Mouse (Mus musculus) midbrain, embryonic 13.5 days (tissue): Measurements from ENCODE around the gene Eml5. TPM values are rescaled to one million over a fixed set of nuclear protein-coding genes. Genes with fewer than 3 reads are reported as not detected.

Experiments
- ATAC-seq: fragments of 200-750 bp; cut with Nextera tagmentation; 2 replicates; pipeline ENCODE4 v1.8.0; 2017; ENCODE audit warnings: mild to moderate bottlenecking, moderate TSS enrichment, moderate library complexity
- H3K27ac ChIP-seq: fragments of 300-500 bp; sonication (generic); 2 replicates; pipeline ENCODE4 v1.5.1; 2015; ENCODE audit warnings: inconsistent platforms, mild to moderate bottlenecking, moderate library complexity
- H3K27me3 ChIP-seq: fragments of 300-500 bp; sonication (generic); 2 replicates; pipeline ENCODE4 v1.6.1; 2015; ENCODE audit warnings: mild to moderate bottlenecking, inconsistent platforms
- H3K36me3 ChIP-seq: fragments of 300-500 bp; sonication (generic); 2 replicates; pipeline ENCODE4 v1.6.1; 2015; ENCODE audit warnings: mild to moderate bottlenecking, inconsistent platforms
- H3K4me1 ChIP-seq: fragments of 300-500 bp; sonication (generic); replicated peaks from 2 replicates; pipeline ENCODE4 v1.6.1; 2015; ENCODE audit warnings: inconsistent platforms
- H3K4me2 ChIP-seq: fragments of 300-500 bp; sonication (generic); replicated peaks from 2 replicates; pipeline ENCODE4 v1.6.1; 2015; ENCODE audit warnings: moderate library complexity, mild to moderate bottlenecking, inconsistent platforms
- H3K4me3 ChIP-seq: fragments of 300-500 bp; sonication (generic); replicated peaks from 2 replicates; pipeline ENCODE4 v1.5.1; 2015; ENCODE audit warnings: mild to moderate bottlenecking, inconsistent platforms
- H3K9ac ChIP-seq: fragments of 300-500 bp; sonication (generic); replicated peaks from 2 replicates; pipeline ENCODE4 v1.6.1; 2015; ENCODE audit warnings: mild to moderate bottlenecking, inconsistent platforms
- H3K9me3 ChIP-seq: fragments of 300-500 bp; sonication (generic); 2 replicates; pipeline ENCODE4 v1.6.1; 2016; ENCODE audit warnings: mild to moderate bottlenecking, inconsistent platforms
- WGBS: fragments of 180-500 bp; shearing (Covaris S2); methylation state at CpG from one replicate; pipeline ENCODE4 v1.1.7; 2015; 5-methylcytosine and 5-hydroxymethylcytosine counted together
- polyA plus RNA-seq: library from polyadenylated mRNA; unstranded; fragments of >200 nt; fragmentation: Nextera tagmentation; extraction: Ambion mirVana; gene quantifications from 2 replicates; pipeline ENCODE4 v1.2.1, GENCODE M21; 2015

Eml5 gene
- polyA plus RNA-seq, 1 experiment from 2014 or later, result 30.5 TPM

DNA sequence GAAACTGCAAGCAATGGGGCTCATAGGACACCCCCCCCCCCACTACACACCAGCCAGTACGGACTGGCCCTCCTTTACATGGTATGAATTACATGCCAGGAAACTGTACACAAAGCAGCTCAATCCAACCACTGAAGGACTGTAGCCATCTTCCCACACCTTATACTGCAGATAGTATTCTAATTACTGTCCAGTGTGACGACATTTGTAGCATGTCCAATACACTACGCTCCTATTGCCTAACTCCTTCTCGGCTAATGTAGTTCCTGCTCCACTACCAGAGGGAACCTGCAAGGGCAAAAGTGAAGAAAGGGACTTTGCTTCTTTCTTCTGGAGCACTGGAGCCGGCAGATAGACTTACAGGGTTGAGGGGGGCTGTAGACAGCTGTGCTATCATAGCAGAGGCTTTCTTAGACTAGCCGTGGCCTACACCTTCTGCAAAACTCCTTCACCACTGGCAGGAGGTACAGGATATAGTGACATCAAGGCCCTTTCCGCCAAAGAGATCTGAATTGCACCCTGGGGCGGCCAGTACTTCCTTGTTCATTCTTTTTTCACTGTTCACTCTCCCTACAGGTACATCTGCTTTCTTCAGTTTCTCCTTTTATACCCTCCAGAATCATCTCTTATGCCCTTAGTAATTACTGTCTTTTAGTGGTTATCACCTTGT is 68.2 kb downstream of the Eml5 start:
- Histone ChIP-seq H3K9me3 (no peaks in the 10 kb centered on the region), H3K4me2 (no peak overlapping the region), H3K9ac (no peak overlapping the region), H3K36me3 (peaks cover 48% of the 10 kb centered on the region), H3K27me3 (no peaks in the 10 kb centered on the region), H3K4me1 (no peaks in the 10 kb centered on the region), H3K4me3 (no peak overlapping the region), H3K27ac (no peak overlapping the region)
- WGBS, result 95% methylated on average over 8 of the region's 8 CpGs
- ATAC-seq, result no peak

GRCm38 (mm10) chr12:98831122-98831521 is 70.2 kb downstream of the Eml5 start:
- Histone ChIP-seq H3K4me2 (no peak overlapping the region), H3K27me3 (no peaks in the 10 kb centered on the region), H3K36me3 (peaks cover 55% of the 10 kb centered on the region), H3K9me3 (no peaks in the 10 kb centered on the region), H3K4me1 (no peaks in the 10 kb centered on the region), H3K27ac (no peak overlapping the region), H3K4me3 (no peak overlapping the region), H3K9ac (no peak overlapping the region)
- no peak for ATAC-seq
- WGBS, result 91% methylated on average over 7 of the region's 7 CpGs

GRCm38 (mm10) chr12:98820781-98821180 is 80.5 kb downstream of the Eml5 start:
- Histone ChIP-seq H3K4me2 (no peak overlapping the region), H3K9ac (no peak overlapping the region), H3K4me1 (peaks cover 10% of the 10 kb centered on the region), H3K36me3 (peaks cover 30% of the 10 kb centered on the region), H3K27ac (peak overlapping the region; percentile 35), H3K9me3 (no peaks in the 10 kb centered on the region), H3K27me3 (no peaks in the 10 kb centered on the region), H3K4me3 (no peak overlapping the region)
- WGBS, result 36% methylated on average over 2 of the region's 2 CpGs
- ATAC-seq, result peak; percentile 80; the same call in 1 of the 2 replicates

- WGBS, result 87% methylated on average over 3 of the region's 3 CpGs
These were observed 97.1 kb downstream of the Eml5 start for GRCm38 (mm10) chr12:98804078-98804748.

GRCm38 (mm10) chr12:98802245-98802644 is 99.0 kb downstream of the Eml5 start:
- Histone ChIP-seq H3K27me3 (no peaks in the 10 kb centered on the region), H3K4me3 (no peak overlapping the region)

More at GRCm38 (mm10) chr12:98804078-98804748, 97.1 kb downstream of the Eml5 start:
- Histone ChIP-seq H3K9ac (no peak overlapping the region), H3K4me1 (no peaks in the 10 kb centered on the region), H3K27ac (no peak overlapping the region), H3K4me3 (no peak overlapping the region), H3K27me3 (no peaks in the 10 kb centered on the region), H3K36me3 (peaks cover 46% of the 10 kb centered on the region), H3K4me2 (no peak overlapping the region), H3K9me3 (no peaks in the 10 kb centered on the region)
- ATAC-seq, result no peak

DNA sequence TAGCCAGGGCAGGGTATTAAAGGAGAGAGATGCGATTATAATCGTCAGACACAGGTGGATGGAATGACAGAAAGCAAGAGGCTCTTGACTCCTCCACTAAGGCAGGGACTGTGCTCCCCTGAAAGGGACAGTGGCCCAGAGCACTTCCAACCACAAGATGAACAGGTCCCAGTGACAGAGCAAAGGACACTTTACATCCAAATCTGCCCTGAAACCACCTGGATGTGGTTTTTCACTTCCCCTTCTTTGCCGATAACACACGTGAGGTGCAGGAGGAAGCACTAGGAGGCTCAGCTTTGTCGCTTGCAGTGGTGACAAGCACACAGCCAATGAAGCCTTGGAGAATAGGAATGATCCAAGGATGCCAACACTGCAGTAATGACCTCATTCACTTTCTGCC is 101.0 kb downstream of the Eml5 start:
- 93% methylated on average over 5 of the region's 5 CpGs for WGBS

More at GRCm38 (mm10) chr12:98802245-98802644, 99.0 kb downstream of the Eml5 start:
- Histone ChIP-seq H3K9me3 (no peaks in the 10 kb centered on the region), H3K27ac (no peak overlapping the region), H3K4me1 (no peaks in the 10 kb centered on the region), H3K4me2 (no peak overlapping the region), H3K9ac (no peak overlapping the region), H3K36me3 (peaks cover 47% of the 10 kb centered on the region)
- ATAC-seq, result no peak
- 85% methylated on average over 3 of the region's 3 CpGs for WGBS

DNA sequence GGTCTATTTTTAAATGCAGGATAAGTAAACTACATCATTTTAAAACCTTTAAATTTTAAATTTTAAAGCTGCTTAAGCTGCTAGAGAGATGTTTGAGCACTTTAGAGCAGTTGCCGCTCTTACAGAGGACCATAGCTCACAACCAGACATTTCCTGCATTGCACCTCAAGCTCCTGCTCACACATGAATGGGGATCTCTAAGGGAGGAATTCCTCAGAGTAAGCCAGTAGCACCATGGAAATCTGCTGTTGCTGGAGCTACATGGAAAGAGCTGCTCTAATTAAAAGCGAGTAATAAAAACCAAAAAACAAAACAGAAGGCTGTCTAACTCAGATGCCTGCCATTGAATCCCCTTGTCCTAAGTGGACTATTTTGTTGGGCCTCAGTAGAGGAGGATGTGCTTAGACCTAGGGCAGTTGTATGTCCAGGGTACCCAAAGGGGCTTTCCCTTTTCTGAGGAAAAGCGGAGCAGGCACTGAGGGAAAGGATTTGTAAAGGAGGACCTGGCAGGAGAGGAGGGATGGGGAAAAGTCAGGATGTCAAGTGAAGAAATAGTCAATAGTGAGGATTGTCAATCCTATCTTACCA is 105.5 kb downstream of the Eml5 start:
- Histone ChIP-seq H3K4me3 (no peak overlapping the region), H3K27ac (no peak overlapping the region), H3K4me2 (no peak overlapping the region), H3K36me3 (peaks cover 71% of the 10 kb centered on the region), H3K9ac (no peak overlapping the region), H3K9me3 (no peaks in the 10 kb centered on the region), H3K4me1 (no peaks in the 10 kb centered on the region), H3K27me3 (no peaks in the 10 kb centered on the region)
- WGBS, result 80% methylated on average over 3 of the region's 3 CpGs
- ATAC-seq, result no peak

More for the DNA sequence above, 101.0 kb downstream of the Eml5 start:
- no peak overlapping the region for H3K4me3 ChIP-seq
- H3K9me3 ChIP-seq, result no peaks in the 10 kb centered on the region
- H3K27ac ChIP-seq, result no peak overlapping the region
- no peak overlapping the region for H3K4me2 ChIP-seq
- no peak overlapping the region for H3K9ac ChIP-seq
- peaks cover 52% of the 10 kb centered on the region for H3K36me3 ChIP-seq
- H3K27me3 ChIP-seq, result no peaks in the 10 kb centered on the region
- H3K4me1 ChIP-seq, result no peaks in the 10 kb centered on the region
- ATAC-seq, result no peak

DNA sequence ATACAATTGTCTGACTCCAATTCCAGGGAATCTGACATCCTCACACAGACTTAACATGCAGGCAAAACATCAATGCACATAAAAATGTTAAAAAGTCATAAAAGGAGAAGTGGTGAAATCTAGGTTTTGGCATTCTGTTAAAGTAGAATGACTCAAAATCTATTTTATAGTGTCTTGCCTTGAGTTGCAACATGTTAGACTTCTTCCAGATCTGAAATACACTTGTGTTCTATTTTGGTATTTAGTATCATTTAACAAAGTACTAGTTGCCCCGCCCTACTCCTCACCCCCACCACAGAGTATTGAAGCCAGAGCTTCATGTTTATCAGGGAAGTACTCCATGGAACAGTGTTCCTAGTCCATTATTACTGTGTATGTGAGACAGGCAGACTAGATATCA is 117.0 kb downstream of the Eml5 start:
- Histone ChIP-seq H3K9ac (no peak overlapping the region), H3K27ac (no peak overlapping the region), H3K9me3 (no peaks in the 10 kb centered on the region), H3K27me3 (no peaks in the 10 kb centered on the region), H3K4me1 (no peaks in the 10 kb centered on the region), H3K4me3 (no peak overlapping the region), H3K36me3 (peaks cover 76% of the 10 kb centered on the region), H3K4me2 (no peak overlapping the region)
- ATAC-seq, result no peak
- WGBS, result 95% methylated on average over 1 of the region's 1 CpGs

DNA sequence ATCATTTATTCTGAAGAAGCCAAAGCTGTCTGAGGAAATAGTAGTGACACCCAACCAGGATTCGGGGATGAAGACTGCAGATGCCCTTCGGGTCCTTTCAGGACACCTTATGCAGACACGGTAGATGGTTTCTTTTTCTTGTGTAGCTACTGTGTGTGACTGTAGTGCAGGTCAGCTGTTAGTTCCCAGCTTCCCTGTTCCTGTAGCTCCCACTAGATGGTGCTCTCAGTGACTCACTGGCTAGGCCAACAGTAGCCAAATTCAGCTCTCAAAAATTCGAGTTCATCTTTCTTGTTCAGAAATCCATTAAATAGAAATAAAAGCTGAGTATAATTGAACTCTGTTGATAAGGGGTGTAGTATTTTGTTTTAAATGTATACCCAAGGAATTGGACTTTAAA is 122.1 kb downstream of the Eml5 start:
- no peak for ATAC-seq
- no peak overlapping the region for H3K27ac ChIP-seq
- H3K4me3 ChIP-seq, result no peak overlapping the region
- H3K9me3 ChIP-seq, result no peaks in the 10 kb centered on the region
- peaks cover 78% of the 10 kb centered on the region for H3K36me3 ChIP-seq
- H3K27me3 ChIP-seq, result no peaks in the 10 kb centered on the region
- no peak overlapping the region for H3K9ac ChIP-seq
- H3K4me1 ChIP-seq, result no peaks in the 10 kb centered on the region
- no peak overlapping the region for H3K4me2 ChIP-seq
- 79% methylated on average over 4 of the region's 4 CpGs for WGBS

- ATAC-seq, result no peak
- Histone ChIP-seq H3K36me3 (peaks cover 78% of the 10 kb centered on the region), H3K4me3 (no peak overlapping the region), H3K27ac (no peak overlapping the region), H3K9me3 (no peaks in the 10 kb centered on the region), H3K27me3 (no peaks in the 10 kb centered on the region), H3K4me2 (no peak overlapping the region), H3K9ac (no peak overlapping the region), H3K4me1 (no peaks in the 10 kb centered on the region)
- WGBS, result 92% methylated on average over 3 of the region's 3 CpGs
These were observed 123.8 kb downstream of the Eml5 start for GRCm38 (mm10) chr12:98777509-98777908.

- no peaks in the 10 kb centered on the region for H3K4me1 ChIP-seq
- no peaks in the 10 kb centered on the region for H3K9me3 ChIP-seq
- H3K9ac ChIP-seq, result no peak overlapping the region
- no peak for ATAC-seq
- 94% methylated on average over 2 of the region's 2 CpGs for WGBS
- no peak overlapping the region for H3K4me2 ChIP-seq
- H3K27ac ChIP-seq, result no peak overlapping the region
- no peaks in the 10 kb centered on the region for H3K27me3 ChIP-seq
- peaks cover 85% of the 10 kb centered on the region for H3K36me3 ChIP-seq
- H3K4me3 ChIP-seq, result no peak overlapping the region
These were observed 135.0 kb downstream of the Eml5 start for GRCm38 (mm10) chr12:98766241-98766640.

DNA sequence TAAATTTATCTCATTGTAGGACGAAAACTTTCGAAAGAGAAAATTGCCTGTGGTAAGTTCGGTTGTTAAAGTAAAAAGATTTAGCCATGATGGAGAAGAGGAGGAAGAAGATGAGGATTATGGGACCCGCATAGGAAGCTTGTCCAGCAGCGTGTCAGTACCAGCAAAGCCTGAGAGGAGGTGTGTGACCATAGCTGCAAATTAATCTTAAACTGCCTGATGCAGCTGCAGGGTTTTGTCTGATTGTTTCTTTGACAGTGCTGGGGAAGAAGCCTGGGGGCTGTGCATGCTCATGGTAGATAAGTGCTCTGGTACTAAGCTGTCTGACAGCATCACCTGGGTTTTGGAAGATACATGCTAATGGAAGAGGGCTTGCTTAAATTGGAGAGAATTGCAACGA is 141.6 kb downstream of the Eml5 start:
- no peaks in the 10 kb centered on the region for H3K9me3 ChIP-seq
- 92% methylated on average over 6 of the region's 6 CpGs for WGBS
- H3K27ac ChIP-seq, result no peak overlapping the region
- H3K27me3 ChIP-seq, result no peaks in the 10 kb centered on the region
- ATAC-seq, result no peak
- H3K36me3 ChIP-seq, result peaks cover 81% of the 10 kb centered on the region
- H3K4me2 ChIP-seq, result no peak overlapping the region
- no peak overlapping the region for H3K4me3 ChIP-seq
- no peaks in the 10 kb centered on the region for H3K4me1 ChIP-seq
- H3K9ac ChIP-seq, result no peak overlapping the region
